Mouse (Mus musculus): ENCODE results near the gene Tom1l2.

DNA sequence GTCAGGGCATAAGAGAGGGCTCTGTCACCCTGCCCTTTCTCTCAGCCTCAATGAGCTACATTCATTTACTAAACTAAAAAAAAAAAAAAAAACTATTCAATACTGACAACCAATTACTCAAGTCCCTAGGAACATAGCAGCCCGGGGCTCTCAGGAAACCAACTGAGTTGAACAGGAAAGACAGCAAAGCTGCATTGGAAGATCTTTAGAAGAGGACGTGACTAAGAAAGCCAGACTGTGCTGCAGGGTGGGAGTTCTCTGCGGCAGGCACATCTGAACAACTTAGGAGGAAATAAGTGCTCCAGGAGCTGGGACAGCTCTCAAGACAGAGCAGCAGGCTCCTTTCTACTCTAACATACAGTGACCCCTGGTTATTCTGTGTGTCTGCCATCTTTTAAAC is 84.1 kb downstream of the Tom1l2 start:
- TF ChIP-seq CTCF (IDR thresholded peaks at IDR 0.05; ENCODE audit: borderline replicate concordance, insufficient read depth, low read depth, low read length): no peak
- no peak for TF ChIP-seq POLR2A (IDR thresholded peaks at IDR 0.05; ENCODE audit: borderline replicate concordance, insufficient read depth, low read length)
